ENCODE assay signal across 8 mouse cellular contexts in the genomic region with DNA sequence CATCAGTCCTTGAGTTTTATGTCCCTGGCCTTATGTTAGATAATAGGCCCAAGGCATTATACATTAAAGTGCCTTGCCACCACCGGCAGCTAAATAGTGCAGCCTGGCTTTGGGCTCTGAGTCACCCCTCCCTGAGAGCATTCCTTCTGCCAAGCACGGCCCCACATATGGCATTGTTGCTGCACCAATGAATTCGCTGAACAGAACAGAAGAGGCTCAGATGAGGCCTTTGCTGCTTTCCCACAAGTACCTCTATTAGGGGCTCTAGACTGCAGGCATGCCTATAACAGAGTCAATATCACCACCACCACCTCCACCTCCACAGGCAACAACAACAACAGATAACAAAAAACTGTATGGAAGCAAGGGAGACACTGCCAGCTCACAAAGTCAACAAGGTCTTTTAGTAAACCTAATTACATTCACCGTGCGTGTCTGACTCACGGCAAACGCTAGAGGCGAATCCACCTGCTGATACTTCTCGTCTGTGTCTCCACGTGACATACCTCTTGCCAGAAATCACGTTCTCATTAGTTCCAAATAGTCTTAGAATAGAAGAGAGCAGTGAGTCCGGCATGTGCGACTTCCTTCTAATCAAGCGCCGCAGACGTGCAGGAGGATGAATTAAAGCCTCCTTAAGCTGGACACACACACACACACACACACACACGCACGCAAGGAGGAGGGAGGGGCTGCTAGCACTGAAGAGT.
DNase-seq lines count a peak whose midpoint lies in the region; ATAC-seq and TF ChIP-seq lines count a peak whose summit lies in the region.

No protein-coding gene starts in this region.

- WGBS in kidney, postnatal 0 days, result 53% methylated on average over 18 of the region's 18 CpGs
- WGBS in heart, embryonic 13.5 days, result 52% methylated on average over 18 of the region's 18 CpGs

- no peaks in the 10 kb centered on the region for H3K9me3 ChIP-seq in kidney, postnatal 0 days (replicated peaks; ENCODE audit: low read length)
- no peaks in the 10 kb centered on the region for H3K9me3 ChIP-seq in heart, embryonic 13.5 days

- DNase-seq in kidney, postnatal 0 days (ENCODE audit: low spot score), result no peak
- DNase-seq in kidney, postnatal 10 days, result no peak
- peak; percentile 92 for DNase-seq in cerebellum, adult 11-12 months
- peak; percentile 81 for DNase-seq in left cerebral cortex, postnatal 4 days
- DNase-seq in gastrocnemius, postnatal 36 days, result no peak
- DNase-seq in spleen, postnatal 4 days (ENCODE audit: low spot score in 2 of 2), result no peak
- DNase-seq in spleen, postnatal 36 days (ENCODE audit: low spot score in 2 of 2), result no peak

- peak; percentile 27; the same call in 1 of the 2 replicates for ATAC-seq in kidney, postnatal 0 days (replicated peaks; ENCODE audit: low FRiP score, low read depth)
- ATAC-seq in heart, embryonic 13.5 days (ENCODE audit: extremely low read depth, insufficient number of reproducible peaks, low FRiP score, low TSS enrichment), result no peak

- no peak overlapping the region for H3K9ac ChIP-seq in kidney, postnatal 0 days (ENCODE audit: low read depth, low read length)
- peak overlapping the region; percentile 62 for H3K9ac ChIP-seq in heart, embryonic 13.5 days

- H3K4me2 ChIP-seq in kidney, postnatal 0 days (ENCODE audit: low read length), result no peak overlapping the region
- peak overlapping the region; percentile 40 for H3K4me2 ChIP-seq in heart, embryonic 13.5 days

- intact Hi-C loops in left cerebral cortex, postnatal 4 days (cut with DNase I), result loop anchor here (5.0 kb wide), 1 partner anchor 79 kb away; no protein-coding TSS in a partner anchor
- intact Hi-C loops in gastrocnemius, postnatal 36 days (cut with DNase I), result no loop called here

- 0 out of 2 replicates have a peak, but pooled peaks cover 16% of the 10 kb centered on the region for H3K4me1 ChIP-seq in kidney, postnatal 0 days (replicated peaks; ENCODE audit: insufficient read depth, low read length)
- peaks cover 77% of the 10 kb centered on the region for H3K4me1 ChIP-seq in heart, embryonic 13.5 days

- H3K27ac ChIP-seq in kidney, postnatal 0 days, result no peak overlapping the region
- H3K27ac ChIP-seq in heart, embryonic 13.5 days (replicated peaks), result peak overlapping the region; percentile 84

- H3K36me3 ChIP-seq in kidney, postnatal 0 days (ENCODE audit: insufficient read depth, low read length), result no peaks in the 10 kb centered on the region
- no peaks in the 10 kb centered on the region for H3K36me3 ChIP-seq in heart, embryonic 13.5 days

- H3K27me3 ChIP-seq in kidney, postnatal 0 days (ENCODE audit: insufficient read depth, low read length), result no peaks in the 10 kb centered on the region
- no peaks in the 10 kb centered on the region for H3K27me3 ChIP-seq in heart, embryonic 13.5 days (replicated peaks)

- TF ChIP-seq CTCF in kidney, postnatal 0 days (IDR thresholded peaks at IDR 0.05; ENCODE audit: low read depth), result no peak

- H3K4me3 ChIP-seq in kidney, postnatal 0 days (replicated peaks; ENCODE audit: low read depth, low read length), result no peak overlapping the region
- no peak overlapping the region for H3K4me3 ChIP-seq in heart, embryonic 13.5 days

Comparison
In these comparisons a context has a peak if more than half of its experiments do, and no peak if none do; other contexts are left out.
1. DNase-seq: peak in cerebellum, adult 11-12 months (single experiment) and left cerebral cortex, postnatal 4 days (single experiment); none in kidney, postnatal 0 days (single experiment), kidney, postnatal 10 days (single experiment), gastrocnemius, postnatal 36 days (0 of 2), spleen, postnatal 4 days (0 of 2) and spleen, postnatal 36 days (0 of 2).